Mouse (Mus musculus) G1E (cell line): Measurements from ENCODE around the gene Slc32a1.

Experiments used
- CTCF ChIP-seq: IDR thresholded peaks from 2 replicates; pipeline ENCODE4 v1.5.1; 2012; ENCODE audit warnings: low read depth, low read length, inconsistent platforms, mixed read lengths
- GATA1 ChIP-seq: IDR thresholded peaks from 2 replicates; pipeline ENCODE4 v1.6.1; 2012; ENCODE audit warnings: borderline replicate concordance, low read length, inconsistent platforms, mixed read lengths
- POLR2AphosphoS5 ChIP-seq: IDR thresholded peaks from 2 replicates; pipeline ENCODE4 v1.6.1; 2012; ENCODE audit warnings: low read depth, low read length, inconsistent platforms; ENCODE audit not compliant: insufficient replicate concordance
- TAL1 ChIP-seq: conservative IDR thresholded peaks from 2 replicates; pipeline ENCODE4 v1.6.1; 2012; ENCODE audit warnings: low read depth, low read length, inconsistent platforms, mixed read lengths

- peak; percentile 6; the same call in 1 of the 2 replicates for TF ChIP-seq CTCF
- no peak for TF ChIP-seq GATA1
- TF ChIP-seq TAL1, result no peak
- no peak for TF ChIP-seq POLR2AphosphoS5
These were observed 3.2 kb downstream of the Slc32a1 start for GRCm38 (mm10) chr2:158613541-158614417.
